Mouse (Mus musculus) heart, embryonic 11.5 days (tissue): ENCODE data around the gene Ifna5. TPM values are rescaled to one million over a fixed set of nuclear protein-coding genes. Genes with fewer than 3 reads are reported as not detected.

Experiments
- ATAC-seq: fragments of 200-750 bp; cut with Nextera tagmentation; replicated peaks from 2 replicates; pipeline ENCODE4 v1.8.0; 2017; ENCODE audit warnings: moderate library complexity; ENCODE audit not compliant: insufficient number of reproducible peaks, low FRiP score, low TSS enrichment
- H3K27ac ChIP-seq: fragments of 300-500 bp; sonication (generic); 2 replicates; pipeline ENCODE4 v1.5.1; 2014; ENCODE audit warnings: mild to moderate bottlenecking, low read depth, low read length
- H3K27me3 ChIP-seq: fragments of 300-500 bp; sonication (generic); 2 replicates; pipeline ENCODE4 v1.6.1; 2014; ENCODE audit warnings: mild to moderate bottlenecking, low read length, mixed read lengths; ENCODE audit not compliant: control insufficient read depth, insufficient read depth
- H3K36me3 ChIP-seq: fragments of 300-500 bp; sonication (generic); 2 replicates; pipeline ENCODE4 v1.6.1; 2014; ENCODE audit warnings: mild to moderate bottlenecking, low read length, moderate library complexity, mixed read lengths; ENCODE audit not compliant: control insufficient read depth, insufficient read depth
- H3K4me1 ChIP-seq: fragments of 300-500 bp; sonication (generic); 2 replicates; pipeline ENCODE4 v1.6.1; 2014; ENCODE audit warnings: low read length; ENCODE audit not compliant: control insufficient read depth, insufficient read depth
- H3K4me2 ChIP-seq: fragments of 300-500 bp; sonication (generic); 2 replicates; pipeline ENCODE4 v1.6.1; 2014; ENCODE audit warnings: mild to moderate bottlenecking, moderate library complexity
- H3K4me3 ChIP-seq: fragments of 300-500 bp; sonication (generic); 2 replicates; pipeline ENCODE4 v1.5.1; 2014; ENCODE audit warnings: low read depth, low read length
- H3K9ac ChIP-seq: fragments of 300-500 bp; sonication (generic); 2 replicates; pipeline ENCODE4 v1.6.1; 2014; ENCODE audit warnings: mild to moderate bottlenecking, low read depth, low read length, moderate library complexity
- H3K9me3 ChIP-seq: fragments of 300-500 bp; sonication (generic); replicated peaks from 2 replicates; pipeline ENCODE4 v1.6.1; 2016; ENCODE audit warnings: low read length; ENCODE audit not compliant: control insufficient read depth
- WGBS: fragments of 180-500 bp; shearing (Covaris S2); extraction: QIAGEN DNeasy Blood & Tissue Kit; methylation state at CpG from one replicate; pipeline ENCODE4 v1.1.7; 2014; ENCODE audit not compliant: insufficient replicate concordance; 5-methylcytosine and 5-hydroxymethylcytosine counted together
- polyA plus RNA-seq: library from polyadenylated mRNA; unstranded; fragments of >200 nt; fragmentation: Nextera tagmentation; extraction: Ambion mirVana; gene quantifications from 2 replicates; pipeline ENCODE4 v1.2.1, GENCODE M21; 2014

Gene Ifna5
- polyA plus RNA-seq, 1 experiment from 2014 or later = not detected

DNA sequence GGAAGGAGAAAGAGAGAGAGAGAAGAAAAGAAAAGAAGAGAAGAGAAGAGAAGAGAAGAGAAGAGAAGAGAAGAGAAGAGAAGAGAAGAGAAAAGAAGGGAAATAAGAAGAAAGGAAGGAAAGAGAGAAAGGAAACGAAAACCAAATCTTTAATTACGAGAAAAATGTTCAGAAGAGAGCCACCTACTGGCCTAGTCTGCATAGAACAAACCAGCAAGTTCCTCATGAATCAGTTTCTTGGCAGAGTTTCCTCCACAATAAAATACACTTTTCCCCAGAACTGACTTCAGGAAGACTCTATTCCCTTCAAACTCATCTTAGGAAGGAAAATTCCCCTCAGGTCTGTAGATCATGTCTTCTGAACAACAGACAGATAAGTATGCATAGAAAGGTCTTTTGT, 10.0 kb downstream of the Ifna5 start:
- WGBS = 44% methylated on average over 2 of the region's 2 CpGs
- no peak overlapping the region for H3K4me2 ChIP-seq

DNA sequence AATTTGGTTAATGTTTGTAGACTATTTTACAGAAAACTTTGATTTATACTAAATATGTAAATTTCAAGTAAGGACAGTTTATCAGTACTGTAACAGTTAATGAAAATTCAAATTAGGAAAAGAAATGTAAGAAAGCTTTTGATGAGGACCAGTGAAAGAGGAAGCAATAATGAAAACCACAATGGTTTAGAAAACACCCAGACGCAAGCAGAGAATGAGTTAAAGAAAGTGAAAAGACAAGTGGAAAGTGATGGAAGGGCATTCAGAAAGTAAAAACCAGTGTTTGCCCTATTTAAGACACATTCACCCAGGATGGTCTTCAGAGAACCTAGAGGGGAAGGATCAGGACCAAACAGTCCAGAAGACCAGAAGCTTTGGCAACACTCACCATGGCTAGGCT, 14.4 kb downstream of the Ifna5 start, which contains the start of gene Ifna1:
Gene Ifna1, plus strand, starts transcription at position 390 of the 400 bp plus-strand sequence.
- ATAC-seq = no peak
- Histone ChIP-seq H3K4me3 (no peak within 1 kb of the TSS), H3K27ac (no peak within 1 kb of the TSS), H3K9ac (no peak within 1 kb of the TSS), H3K4me2 (no peak within 1 kb of the TSS), H3K9me3 (no peaks in the 10 kb centered on the region), H3K36me3 (no peaks in the 10 kb centered on the region), H3K4me1 (no peaks in the 10 kb centered on the region), H3K27me3 (no peaks in the 10 kb centered on the region)
- WGBS = 72% methylated on average over 1 of the region's 1 CpGs

More for the DNA sequence above, 10.0 kb downstream of the Ifna5 start:
- H3K9me3 ChIP-seq = no peaks in the 10 kb centered on the region
- H3K4me1 ChIP-seq = no peaks in the 10 kb centered on the region
- H3K4me3 ChIP-seq = no peak overlapping the region
- no peaks in the 10 kb centered on the region for H3K36me3 ChIP-seq
- H3K27me3 ChIP-seq = no peaks in the 10 kb centered on the region
- ATAC-seq = no peak
- no peak overlapping the region for H3K9ac ChIP-seq
- no peak overlapping the region for H3K27ac ChIP-seq

DNA sequence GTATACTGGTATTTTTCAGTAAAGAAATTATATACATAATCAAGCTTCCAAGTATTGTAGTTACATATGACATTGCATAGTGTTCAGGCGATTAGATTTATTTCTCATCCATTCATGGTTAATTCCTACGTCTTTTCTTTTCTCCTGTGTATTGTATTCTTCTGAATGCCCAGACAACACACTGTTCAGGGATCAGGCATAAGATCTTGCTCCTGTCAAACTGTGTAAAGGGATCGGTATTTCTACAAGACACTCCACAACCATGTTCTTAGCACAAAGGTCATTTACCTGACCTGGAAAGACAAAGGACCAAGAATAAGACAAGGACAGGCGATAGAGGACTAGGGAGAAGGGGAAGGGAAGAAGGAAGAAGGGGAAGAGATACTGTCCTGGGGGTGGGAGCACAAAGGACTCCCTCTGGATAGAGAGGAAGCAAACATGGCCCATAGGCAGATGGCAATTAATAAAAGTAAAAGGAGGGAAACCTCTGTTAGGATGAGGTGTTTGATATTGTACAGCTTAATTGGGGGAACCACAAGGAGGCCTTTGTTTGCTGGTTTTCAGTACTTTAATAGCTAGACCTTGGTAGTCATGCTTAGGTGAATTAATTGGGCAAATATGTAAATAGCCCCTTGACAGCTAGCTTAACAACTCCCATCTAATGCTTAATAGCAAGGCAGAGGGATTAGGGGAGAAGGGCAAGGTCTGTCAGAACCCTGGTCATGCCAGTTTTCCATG, 15.9 kb downstream of the Ifna5 start:
- no peak for ATAC-seq
- Histone ChIP-seq H3K36me3 (no peaks in the 10 kb centered on the region), H3K4me3 (no peak overlapping the region), H3K4me1 (no peaks in the 10 kb centered on the region), H3K27ac (no peak overlapping the region), H3K9ac (no peak overlapping the region), H3K27me3 (no peaks in the 10 kb centered on the region), H3K9me3 (no peaks in the 10 kb centered on the region), H3K4me2 (no peak overlapping the region)
- 68% methylated on average over 4 of the region's 4 CpGs for WGBS

DNA sequence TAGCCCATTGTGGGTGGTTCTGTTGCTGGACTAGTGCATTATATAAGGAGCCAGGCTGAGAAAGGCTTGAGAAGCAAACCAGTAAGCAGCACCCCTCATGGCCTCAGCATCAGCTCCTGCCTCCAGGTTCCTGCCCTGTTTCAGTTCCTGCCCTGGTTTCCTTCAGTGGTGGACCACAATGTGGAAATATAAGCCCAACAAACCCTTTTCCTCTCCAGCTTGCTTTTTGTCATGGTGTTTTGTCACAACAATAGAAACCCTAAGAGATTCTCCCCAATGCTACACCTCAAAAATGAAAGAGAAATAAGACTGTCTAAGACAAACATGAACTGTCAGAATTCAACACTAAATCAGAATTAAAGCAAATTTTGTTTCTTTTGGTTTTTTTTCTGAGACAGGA, 23.9 kb downstream of the Ifna5 start:
- ATAC-seq = no peak
- Histone ChIP-seq H3K4me3 (no peak overlapping the region), H3K4me1 (no peaks in the 10 kb centered on the region), H3K9ac (no peak overlapping the region), H3K36me3 (no peaks in the 10 kb centered on the region), H3K27ac (no peak overlapping the region), H3K4me2 (no peak overlapping the region), H3K27me3 (peaks cover 4% of the 10 kb centered on the region; the same call in 1 of the 2 replicates), H3K9me3 (no peaks in the 10 kb centered on the region)

DNA sequence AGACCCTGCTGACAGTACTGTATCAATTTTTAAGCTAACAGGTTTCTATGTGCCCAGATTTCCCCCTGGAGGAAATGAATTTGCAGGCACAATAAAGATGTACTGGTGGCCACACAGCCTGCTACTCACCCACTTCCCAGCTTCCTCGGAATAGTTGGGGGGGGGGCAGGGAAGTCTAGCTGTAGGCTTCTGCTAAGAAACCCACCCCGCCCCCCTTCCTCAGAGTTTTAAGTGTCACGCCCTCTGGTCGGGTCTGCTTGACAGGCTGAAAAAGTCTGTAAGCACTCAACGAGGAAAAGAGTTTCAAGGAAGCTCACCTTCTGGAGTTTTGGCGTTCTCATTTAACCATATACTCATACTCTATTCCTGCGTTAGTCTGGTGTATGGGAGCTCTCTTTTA, 28.0 kb downstream of the Ifna5 start:
- H3K9me3 ChIP-seq = no peaks in the 10 kb centered on the region
- no peaks in the 10 kb centered on the region for H3K4me1 ChIP-seq
- H3K9ac ChIP-seq = no peak overlapping the region
- WGBS = 6% methylated on average over 7 of the region's 7 CpGs
- H3K36me3 ChIP-seq = no peaks in the 10 kb centered on the region
- H3K27me3 ChIP-seq = peaks cover 11% of the 10 kb centered on the region; the same call in 1 of the 2 replicates
- ATAC-seq = no peak
- no peak overlapping the region for H3K4me3 ChIP-seq
- H3K27ac ChIP-seq = no peak overlapping the region
- no peak overlapping the region for H3K4me2 ChIP-seq

DNA sequence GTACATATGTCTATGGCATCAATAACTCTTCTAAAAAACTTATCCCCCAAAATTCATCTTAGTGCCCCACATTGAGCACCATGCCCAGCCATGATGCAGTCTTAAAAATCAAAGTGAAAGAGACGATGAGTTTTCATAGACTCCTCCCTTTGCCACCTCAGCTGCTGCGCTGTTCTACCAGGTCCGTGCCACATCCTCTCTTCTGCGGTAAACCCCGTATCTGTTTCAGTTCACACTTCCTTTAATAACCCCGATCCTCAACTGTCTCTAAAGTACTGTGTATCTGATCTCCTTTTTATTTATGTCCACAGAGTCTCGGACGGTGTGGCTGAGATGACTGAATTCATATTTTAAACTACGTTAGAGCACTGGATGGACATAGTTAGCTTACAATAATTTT, 29.3 kb downstream of the Ifna5 start:
- ATAC-seq = no peak
- Histone ChIP-seq H3K4me2 (no peak overlapping the region), H3K9ac (no peak overlapping the region), H3K27me3 (peaks cover 11% of the 10 kb centered on the region; the same call in 1 of the 2 replicates), H3K4me1 (no peaks in the 10 kb centered on the region), H3K27ac (no peak overlapping the region), H3K9me3 (no peaks in the 10 kb centered on the region), H3K36me3 (no peaks in the 10 kb centered on the region), H3K4me3 (no peak overlapping the region)
- WGBS = 54% methylated on average over 9 of the region's 9 CpGs

- 32% methylated on average over 6 of the region's 6 CpGs for WGBS
- Histone ChIP-seq H3K9me3 (no peaks in the 10 kb centered on the region), H3K9ac (no peak overlapping the region), H3K4me1 (no peaks in the 10 kb centered on the region), H3K27me3 (peaks cover 11% of the 10 kb centered on the region; the same call in 1 of the 2 replicates), H3K4me2 (no peak overlapping the region), H3K36me3 (no peaks in the 10 kb centered on the region), H3K4me3 (no peak overlapping the region), H3K27ac (no peak overlapping the region)
- no peak for ATAC-seq
These were observed 29.8 kb downstream of the Ifna5 start for GRCm38 (mm10) chr4:88865011-88865569.

DNA sequence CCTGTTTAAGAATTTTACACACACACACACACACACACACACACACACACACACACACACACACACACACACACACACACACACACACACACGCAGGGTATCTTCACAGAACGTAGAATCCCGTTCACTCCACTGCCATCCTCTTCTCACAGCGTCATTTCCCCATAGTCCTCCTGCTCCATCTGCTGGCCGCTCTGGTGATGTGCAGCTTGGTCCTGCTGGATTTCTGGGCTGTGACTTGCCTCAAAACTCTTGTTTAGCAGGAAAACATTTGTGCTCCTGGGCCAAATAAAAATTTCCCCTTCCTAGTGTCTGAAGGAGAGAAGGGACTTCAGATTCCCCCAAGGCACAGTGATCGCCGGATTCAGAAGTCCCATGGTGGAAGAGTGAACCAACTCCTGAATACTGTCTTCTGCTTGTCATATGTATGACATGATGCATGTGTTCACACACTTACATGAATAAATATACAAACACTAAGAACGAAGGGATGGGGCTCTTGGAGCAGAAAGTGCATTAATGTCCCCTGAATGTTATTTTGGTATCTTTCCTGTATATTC, 32.1 kb downstream of the Ifna5 start:
- Histone ChIP-seq H3K4me2 (peak overlapping the region; percentile 93), H3K9ac (no peak overlapping the region; the same call in 1 of the 2 replicates), H3K9me3 (no peaks in the 10 kb centered on the region), H3K27ac (no peak overlapping the region), H3K4me1 (no peaks in the 10 kb centered on the region), H3K36me3 (no peaks in the 10 kb centered on the region), H3K27me3 (peaks cover 11% of the 10 kb centered on the region; the same call in 1 of the 2 replicates), H3K4me3 (peak overlapping the region; percentile 62)
- ATAC-seq = 0 out of 2 replicates have a peak, but pooled peaks have one; percentile 1
- 1% methylated on average over 8 of the region's 8 CpGs for WGBS
